In genomic region chr5:96997310-96997801, GRCm38 (mm10) we compare ENCODE assay signal across 8 mouse cellular contexts. TPM values are rescaled to one million over a fixed set of nuclear protein-coding genes. Genes with fewer than 3 reads are reported as not detected.
DNase-seq lines count a peak whose midpoint lies in the region; ATAC-seq and TF ChIP-seq lines count a peak whose summit lies in the region.

Bmp2k (plus strand) TSS chr5:96997689.

- peak; percentile 35 for TF ChIP-seq CTCF in intestine, postnatal 0 days (IDR thresholded peaks at IDR 0.05; ENCODE audit: low read depth)

- intact Hi-C loops in left cerebral cortex, postnatal 4 days (cut with DNase I): no loop called here

- H3K4me3 ChIP-seq in intestine, postnatal 0 days (ENCODE audit: low read depth, low read length): peak within 1 kb of the TSS; percentile 87
- peak within 1 kb of the TSS; percentile 78 for H3K4me3 ChIP-seq in midbrain, embryonic 11.5 days (ENCODE audit: low read depth, low read length)

- ATAC-seq in intestine, postnatal 0 days: peak; percentile 96
- peak; percentile 98 for ATAC-seq in midbrain, embryonic 11.5 days (ENCODE audit: low FRiP score)

- DNase-seq in adrenal gland, postnatal 10 days: peak; percentile 95
- peak; percentile 91 for DNase-seq in embryo, embryonic 9.5 days (ENCODE audit: extremely low spot score)
- peak; percentile 30 for DNase-seq in gonadal fat pad, adult 2 months (ENCODE audit: low read depth)
- DNase-seq in left cerebral cortex, postnatal 4 days: peak; percentile 91
- peak; percentile 98 for DNase-seq in midbrain, embryonic 11.5 days (ENCODE audit: low spot score, missing footprints)
- DNase-seq in right cerebral cortex, postnatal 4 days: peak; percentile 90
- peak; percentile 91 for DNase-seq in yolk sac, embryonic 10.5 days (ENCODE audit: low spot score)

- no peaks in the 10 kb centered on the region; the same call in 1 of the 2 replicates for H3K36me3 ChIP-seq in intestine, postnatal 0 days (ENCODE audit: control insufficient read depth, insufficient read depth)
- no peaks in the 10 kb centered on the region for H3K36me3 ChIP-seq in midbrain, embryonic 11.5 days (ENCODE audit: control insufficient read depth, insufficient read depth, low read length)

- H3K9ac ChIP-seq in intestine, postnatal 0 days (ENCODE audit: low read depth, low read length): peak within 1 kb of the TSS; percentile 95
- H3K9ac ChIP-seq in midbrain, embryonic 11.5 days (ENCODE audit: low read length): peak within 1 kb of the TSS; percentile 72

- no peaks in the 10 kb centered on the region for H3K9me3 ChIP-seq in intestine, postnatal 0 days (ENCODE audit: control insufficient read depth)
- H3K9me3 ChIP-seq in midbrain, embryonic 11.5 days (ENCODE audit: control insufficient read depth, low read length): no peaks in the 10 kb centered on the region

- H3K4me2 ChIP-seq in intestine, postnatal 0 days (replicated peaks; ENCODE audit: low read depth): peak within 1 kb of the TSS; percentile 80
- H3K4me2 ChIP-seq in midbrain, embryonic 11.5 days: peak within 1 kb of the TSS; percentile 84

- H3K27me3 ChIP-seq in intestine, postnatal 0 days (replicated peaks; ENCODE audit: control insufficient read depth, insufficient read depth, low read length): no peaks in the 10 kb centered on the region
- no peaks in the 10 kb centered on the region for H3K27me3 ChIP-seq in midbrain, embryonic 11.5 days (ENCODE audit: control insufficient read depth, insufficient read depth, low read length)

- H3K4me1 ChIP-seq in intestine, postnatal 0 days (replicated peaks; ENCODE audit: control insufficient read depth, insufficient read depth, low read length): peaks cover 14% of the 10 kb centered on the region
- peaks cover 10% of the 10 kb centered on the region for H3K4me1 ChIP-seq in midbrain, embryonic 11.5 days (ENCODE audit: control insufficient read depth, insufficient read depth, low read length)

- WGBS in intestine, postnatal 0 days: under 1% methylated on average over 55 of the region's 78 CpGs
- under 1% methylated on average over 58 of the region's 78 CpGs for WGBS in midbrain, embryonic 11.5 days

- H3K27ac ChIP-seq in intestine, postnatal 0 days (ENCODE audit: low read depth, low read length): peak within 1 kb of the TSS; percentile 98
- H3K27ac ChIP-seq in midbrain, embryonic 11.5 days (ENCODE audit: low read depth, low read length): peak within 1 kb of the TSS; percentile 71

RNA-seq across cellular contexts. Expression of gene Bmp2k, which starts in this region (rescaled TPM):
- total RNA-seq in adrenal gland, postnatal 10 days (2021): 10 to 100 TPM; 22.3 to 24.7 TPM
- polyA plus RNA-seq in gonadal fat pad, adult 2 months (2012; rRNA removed): 11.7 and 12.0 TPM in 2 replicates
- polyA plus RNA-seq in intestine, postnatal 0 days (2015; fragmentation: Nextera tagmentation; extraction: Ambion mirVana): 21.2 and 23.8 TPM in 2 replicates
- total RNA-seq in left cerebral cortex, postnatal 4 days (2021): 10 to 100 TPM; 14.3 to 16.1 TPM
- polyA plus RNA-seq in midbrain, embryonic 11.5 days (2014; fragmentation: Nextera tagmentation; extraction: Ambion mirVana): 10.3 and 10.5 TPM in 2 replicates

Comparison
In these comparisons a context has a peak if more than half of its experiments do, and no peak if none do; other contexts are left out.
1. Peak in every context shown above with its lines: DNase-seq, ATAC-seq, H3K4me3 ChIP-seq and H3K27ac ChIP-seq.
2. DNase-seq: peak in every context shown above with its lines; median percentile 98 in midbrain, embryonic 11.5 days; 95 in adrenal gland, postnatal 10 days; 91 in embryo, embryonic 9.5 days; 91 in left cerebral cortex, postnatal 4 days; 91 in yolk sac, embryonic 10.5 days; 90 in right cerebral cortex, postnatal 4 days; 30 in gonadal fat pad, adult 2 months.